ENCODE assay signal across 12 mouse cellular contexts in the genomic region with DNA sequence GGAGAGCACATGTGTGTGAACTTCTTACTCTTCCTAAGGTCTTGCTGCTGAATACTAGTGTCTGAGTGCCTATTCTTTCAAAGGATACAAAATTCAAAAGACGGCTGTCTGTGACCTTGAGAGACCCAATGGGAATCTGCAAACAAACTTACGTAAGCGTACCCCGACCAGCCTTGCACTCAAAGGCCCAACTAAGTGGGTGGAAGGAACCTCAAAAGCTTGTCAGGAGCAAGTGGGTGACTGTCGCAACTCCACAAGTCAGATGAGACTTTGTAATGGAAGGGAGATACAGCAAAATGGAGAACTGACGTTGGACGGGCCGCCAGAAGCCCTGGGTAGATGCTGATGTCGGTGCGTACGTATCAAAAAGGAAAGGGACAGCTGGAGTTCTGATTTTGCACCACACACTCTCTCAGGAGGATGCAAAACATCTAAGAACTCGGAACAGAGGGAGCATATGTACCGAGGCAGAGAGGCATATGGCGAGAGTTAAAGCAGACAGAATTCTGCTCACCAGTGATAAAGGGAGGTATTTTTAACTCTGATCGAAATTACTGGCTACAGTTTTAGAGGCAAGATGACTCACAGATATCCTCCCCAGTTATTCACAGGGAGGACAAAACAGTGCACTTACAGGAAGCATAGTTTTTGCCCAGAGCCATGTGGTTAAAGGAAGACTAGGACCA. TPM values are rescaled to one million over a fixed set of nuclear protein-coding genes. Genes with fewer than 3 reads are reported as not detected.
A peak's percentile ranks its signal among the peaks of the same experiment; 100 is the strongest.
DNase-seq lines count a peak whose midpoint lies in the region; TF ChIP-seq lines count a peak whose summit lies in the region.
"Had no signal": no experiment of that assay in that cellular context is flagged by ENCODE, and none has a peak within 500 bp of the region (broad histone marks: within the 10 kb centered on the region; RNA-seq: fewer than 3 reads in every experiment).

No protein-coding gene starts in this region.

- no peak for TF ChIP-seq POLR2A in olfactory bulb, adult 2 months (IDR thresholded peaks at IDR 0.05; ENCODE audit: insufficient read depth, low read depth, low read length)

- peaks cover 2% of the 10 kb centered on the region; the same call in 1 of the 2 replicates for H3K4me1 ChIP-seq in brown adipose tissue, adult 24 weeks (ENCODE audit: control insufficient read depth, insufficient read depth, insufficient read length, low read length)
- H3K4me1 ChIP-seq in olfactory bulb, adult 2 months (ENCODE audit: control insufficient read depth, insufficient read depth, low read length), result peaks cover 10% of the 10 kb centered on the region
- H3K4me1 ChIP-seq: forebrain, embryonic 15.5 days had no signal

- no peak overlapping the region for H3K4me3 ChIP-seq in brown adipose tissue, adult 24 weeks (ENCODE audit: insufficient read depth, low read depth, low read length)
- no peak overlapping the region for H3K4me3 ChIP-seq in olfactory bulb, adult 2 months (ENCODE audit: insufficient read depth, low read depth, low read length)
- H3K4me3 ChIP-seq: forebrain, embryonic 15.5 days; limb, embryonic 15.5 days had no signal

- no peak for TF ChIP-seq CTCF in olfactory bulb, adult 2 months (IDR thresholded peaks at IDR 0.05; ENCODE audit: insufficient read depth, low read depth, low read length)

- H3K27ac ChIP-seq in brown adipose tissue, adult 24 weeks (replicated peaks; ENCODE audit: low read depth, low read length), result peak overlapping the region; percentile 53
- peak overlapping the region; percentile 95 for H3K27ac ChIP-seq in olfactory bulb, adult 2 months (ENCODE audit: insufficient read depth, low read depth, low read length)
- H3K27ac ChIP-seq: forebrain, embryonic 15.5 days; limb, embryonic 15.5 days had no signal

- 48% methylated on average over 15 of the region's 15 CpGs for WGBS in olfactory bulb, adult 2 months

- DNase-seq in layer of hippocampus, adult 11-12 months (ENCODE audit: low spot score), result peak; percentile 73
- no peak for DNase-seq in layer of hippocampus, postnatal 10 days (ENCODE audit: low spot score in 2 of 2)
- peak; percentile 78 to 80 for DNase-seq in layer of hippocampus, adult 8-10 months (ENCODE audit: low spot score in 2 of 2)
- DNase-seq in kidney, adult 9 months, result no peak
- no peak for DNase-seq in neural tube, embryonic 10.5 days (ENCODE audit: extremely low spot score, low spot score)
- no peak for DNase-seq in MN1 (ENCODE audit: low spot score)
- DNase-seq: heart, postnatal 36 days; kidney, adult 2 months had no signal

RNA-seq across cellular contexts. Expression of gene Filip1l, which starts 36.8 kb away (rescaled TPM):
- 1 to 10 TPM; 4.4 to 5.5 TPM for total RNA-seq in layer of hippocampus, postnatal 10 days (2021)
- 9.1 and 11.5 TPM in 2 replicates for polyA plus RNA-seq in brown adipose tissue, adult 24 weeks (2012; ENCODE audit: insufficient read depth, insufficient read length, missing spikeins)
- total RNA-seq in layer of hippocampus, adult 8-10 months (2022), result 1 to 10 TPM; 4.2 to 5.0 (median 4.7) TPM
- polyA plus RNA-seq in olfactory bulb, adult 2 months (2012; ENCODE audit: insufficient read depth, insufficient read length, low replicate concordance, missing spikeins), result not detected in 2 replicates

Comparison
In these comparisons a context has a peak if more than half of its experiments do, and no peak if none do; other contexts are left out.
1. DNase-seq: peak in layer of hippocampus, adult 11-12 months (single experiment) and layer of hippocampus, adult 8-10 months (2 of 2); none in layer of hippocampus, postnatal 10 days (0 of 2), kidney, adult 9 months (single experiment), neural tube, embryonic 10.5 days (single experiment) and MN1 (single experiment).